Mouse (Mus musculus) liver (tissue): Measurements from ENCODE around the gene Dgkh.
A peak's percentile ranks its signal among the peaks of the same experiment; 100 is the strongest.

Source experiments
- DNase-seq: peaks from one replicate; pipeline ENCODE4 v3.0.0-alpha.2; 2020; ENCODE audit warnings: mixed read lengths

Gene Dgkh

DNA sequence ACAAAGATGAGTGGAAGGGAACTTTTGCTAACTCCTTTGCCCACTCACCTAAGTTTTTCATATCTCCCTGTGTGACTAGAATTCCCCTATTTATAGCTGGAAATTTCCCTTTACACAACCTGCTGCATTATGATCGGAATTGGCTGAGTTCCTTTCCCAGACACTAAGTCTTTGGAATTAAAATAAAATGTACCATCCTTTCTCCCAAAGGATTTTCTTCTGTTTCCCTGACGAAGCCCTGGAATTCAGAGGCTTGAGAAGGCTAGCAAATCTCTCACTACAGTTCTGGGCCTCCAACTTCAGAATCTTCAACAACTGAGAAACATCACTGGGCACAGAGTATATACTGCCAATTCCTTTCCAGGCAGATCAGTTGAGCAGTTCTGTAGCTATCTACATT, 197.2 kb downstream of the Dgkh start:
- DNase-seq, result no peak

GRCm38 (mm10) chr14:78534651-78535050, 197.9 kb downstream of the Dgkh start:
- no peak for DNase-seq

- no peak for DNase-seq
Observed at GRCm38 (mm10) chr14:78533701-78534100, 198.9 kb downstream of the Dgkh start.

GRCm38 (mm10) chr14:78532345-78532744, 200.2 kb downstream of the Dgkh start:
- no peak for DNase-seq

- no peak for DNase-seq
Observed at GRCm38 (mm10) chr14:78530256-78530655, 202.3 kb downstream of the Dgkh start.

- no peak for DNase-seq
Observed at GRCm38 (mm10) chr14:78528461-78529425, 203.8 kb downstream of the Dgkh start.

DNA sequence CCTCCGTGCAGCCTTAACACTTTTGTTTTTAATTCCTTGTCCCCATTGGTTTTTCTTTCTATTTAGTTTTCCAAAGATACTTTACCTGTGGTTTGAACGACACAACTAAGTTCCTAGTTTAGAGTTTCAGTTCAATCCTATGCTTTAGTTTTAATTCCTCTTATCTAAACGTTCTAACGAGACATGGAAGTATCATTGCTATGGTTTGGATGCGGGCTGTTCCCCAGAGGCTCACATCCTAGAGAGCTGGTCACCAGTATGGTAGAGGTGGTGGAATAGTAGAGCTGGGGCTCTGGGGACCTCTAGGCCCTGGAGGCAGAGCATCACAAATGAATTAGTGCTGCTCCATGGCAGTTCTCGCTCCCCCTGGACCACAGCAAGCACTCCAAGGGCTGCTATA, 205.7 kb downstream of the Dgkh start:
- DNase-seq, result no peak

DNA sequence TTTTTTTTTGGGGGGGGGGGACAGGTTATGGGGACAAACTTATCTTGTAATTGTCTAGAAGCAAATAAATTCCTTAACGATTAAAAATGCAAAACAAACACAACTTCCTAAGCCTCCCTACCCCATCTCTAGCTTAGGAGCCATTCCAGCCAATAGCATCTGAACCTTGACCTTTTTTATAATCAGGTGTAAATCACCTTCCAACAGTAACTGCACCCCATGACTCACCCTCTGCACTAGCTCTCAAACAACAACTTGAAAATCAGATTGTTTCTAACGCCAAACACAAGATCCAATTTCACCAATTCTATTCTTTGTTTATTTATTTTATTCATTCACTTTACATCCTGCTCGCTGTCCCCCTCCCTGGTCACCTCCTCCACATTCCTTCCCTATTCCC, 206.1 kb downstream of the Dgkh start:
- no peak for DNase-seq

DNA sequence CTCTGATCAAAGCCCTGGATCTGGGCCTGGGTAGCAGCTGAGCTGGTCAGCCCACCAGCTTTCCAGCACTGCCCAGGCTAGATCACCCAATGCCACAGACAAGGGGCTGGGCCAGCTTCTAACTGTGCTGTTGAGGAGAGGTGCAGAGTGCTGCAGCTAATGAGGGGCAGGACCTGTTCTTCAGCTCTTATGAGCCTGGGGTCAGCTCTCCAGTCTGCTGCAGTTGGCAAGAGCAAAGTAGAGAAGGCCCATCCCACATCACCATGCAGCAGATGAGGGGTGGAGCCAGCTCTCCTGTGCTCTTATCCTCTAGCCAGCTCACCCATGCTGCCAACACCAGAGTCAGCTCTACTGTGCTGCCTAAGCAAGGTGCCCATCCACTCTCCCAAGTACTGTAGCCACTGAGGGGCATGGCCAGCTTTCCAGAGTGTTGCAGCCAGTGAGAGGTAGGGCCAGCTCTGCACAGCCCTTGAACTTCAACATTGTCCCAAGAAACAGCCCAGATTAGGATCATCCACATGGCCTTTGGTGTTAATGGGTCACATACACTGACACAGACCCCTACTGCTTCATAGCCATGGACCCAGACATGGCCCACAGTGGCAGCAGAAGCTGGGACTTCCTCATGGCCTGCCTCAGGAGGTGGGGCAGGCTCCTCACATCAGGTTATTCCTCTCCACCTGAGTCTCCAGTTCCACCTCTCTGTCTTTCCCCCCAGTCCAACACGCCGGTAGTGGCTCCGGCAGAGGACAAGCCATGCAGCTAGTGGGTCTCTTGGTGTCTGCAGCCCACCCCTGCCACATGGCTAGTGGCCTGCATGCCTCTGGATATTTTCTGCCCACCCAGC, 206.7 kb downstream of the Dgkh start:
- peak; percentile 20 for DNase-seq

GRCm38 (mm10) chr14:78525059-78525458, 207.5 kb downstream of the Dgkh start:
- DNase-seq, result no peak

DNA sequence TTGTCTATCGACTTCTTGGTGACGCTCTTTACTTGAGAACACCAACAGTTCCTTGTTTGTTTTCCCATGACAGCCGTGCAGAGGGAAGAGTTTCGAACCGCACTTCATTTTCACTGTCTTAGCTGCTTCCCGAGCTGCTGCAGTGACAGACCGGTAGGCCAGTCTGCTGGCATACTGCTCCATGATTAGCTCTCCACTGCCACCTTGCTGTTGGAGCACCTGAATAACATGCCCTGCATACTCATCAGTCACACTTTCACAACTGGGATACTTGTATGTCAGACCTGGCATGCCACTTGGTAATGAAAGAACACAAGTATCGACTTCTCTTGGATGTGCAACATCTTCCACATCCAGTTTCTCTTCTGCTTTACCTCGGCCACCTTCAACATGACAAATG, 221.9 kb downstream of the Dgkh start:
- no peak for DNase-seq

DNA sequence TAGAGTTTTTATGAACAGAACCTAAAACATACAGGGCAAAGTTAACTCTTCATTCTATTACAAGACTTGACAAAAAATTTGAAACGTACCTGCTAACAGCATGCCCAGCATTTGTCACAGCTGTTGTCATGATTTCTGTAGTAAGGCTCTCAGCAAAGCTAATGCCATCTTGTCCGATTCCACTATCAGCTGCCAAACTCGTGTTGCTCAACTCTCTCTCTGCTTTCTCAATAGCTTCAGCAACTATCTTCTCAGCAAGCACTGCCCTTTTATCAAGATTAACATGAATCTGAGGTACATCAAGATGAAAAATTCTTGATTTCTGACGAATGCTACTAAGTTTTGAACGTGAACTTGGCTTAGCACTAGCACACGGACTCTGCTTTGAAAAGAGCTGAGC, 222.8 kb downstream of the Dgkh start:
- DNase-seq, result no peak
